Mouse (Mus musculus): ENCODE measurements around the gene Asb13.

- no peak for TF ChIP-seq CTCF (IDR thresholded peaks at IDR 0.05; ENCODE audit: borderline replicate concordance, insufficient read depth, low read length)
- no peak for TF ChIP-seq POLR2A (IDR thresholded peaks at IDR 0.05; ENCODE audit: low read depth, low read length)
Measured at GRCm38 (mm10) chr13:3668068-3668467, 34.2 kb downstream of the Asb13 start.

Data from embryonic fibroblast, embryonic 13.5 days (primary cell).